ENCODE assay signal across 8 mouse cellular contexts in the genomic region with DNA sequence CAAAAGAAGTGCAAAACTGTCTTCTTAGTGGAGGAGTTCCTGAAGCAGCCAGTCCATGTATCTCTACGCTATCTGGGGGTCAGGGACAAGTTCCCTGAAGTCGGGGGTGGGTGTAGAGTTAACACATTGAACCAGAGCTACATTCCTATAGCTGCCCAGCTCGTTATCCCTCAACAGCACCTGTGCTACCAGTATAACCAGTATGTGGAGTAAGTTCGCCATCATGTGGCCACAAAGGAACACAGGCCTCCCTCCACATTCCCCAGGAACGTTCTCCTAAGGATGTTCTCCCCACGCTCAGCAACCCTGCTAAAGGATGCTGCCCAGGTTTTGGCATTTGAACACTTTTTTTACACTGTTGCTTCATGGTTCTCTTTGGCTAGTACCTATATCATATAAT. TPM values are rescaled to one million over a fixed set of nuclear protein-coding genes. Genes with fewer than 3 reads are reported as not detected.
DNase-seq lines count a peak whose midpoint lies in the region; ATAC-seq lines count a peak whose summit lies in the region.

No protein-coding gene starts in this region.

- no peaks in the 10 kb centered on the region for H3K9me3 ChIP-seq in kidney, embryonic 15.5 days (replicated peaks)
- no peaks in the 10 kb centered on the region for H3K9me3 ChIP-seq in kidney, embryonic 14.5 days (ENCODE audit: control insufficient read depth, low read length)
- no peaks in the 10 kb centered on the region for H3K9me3 ChIP-seq in forebrain, embryonic 14.5 days (replicated peaks; ENCODE audit: control insufficient read depth, low read length)
- H3K9me3 ChIP-seq in neural tube, embryonic 14.5 days (ENCODE audit: control insufficient read depth, low read length), result no peaks in the 10 kb centered on the region

- H3K4me1 ChIP-seq in kidney, embryonic 15.5 days, result no peaks in the 10 kb centered on the region
- H3K4me1 ChIP-seq in kidney, embryonic 14.5 days (ENCODE audit: control insufficient read depth, insufficient read depth, low read length), result no peaks in the 10 kb centered on the region
- no peaks in the 10 kb centered on the region for H3K4me1 ChIP-seq in forebrain, embryonic 14.5 days (ENCODE audit: control insufficient read depth, insufficient read depth, low read length)
- no peaks in the 10 kb centered on the region for H3K4me1 ChIP-seq in neural tube, embryonic 14.5 days (ENCODE audit: control insufficient read depth, insufficient read depth, low read length)

- H3K4me3 ChIP-seq in kidney, embryonic 15.5 days (replicated peaks), result no peak overlapping the region
- H3K4me3 ChIP-seq in kidney, embryonic 14.5 days (ENCODE audit: low read length), result no peak overlapping the region
- H3K4me3 ChIP-seq in forebrain, embryonic 14.5 days (ENCODE audit: low read depth, low read length), result no peak overlapping the region
- H3K4me3 ChIP-seq in neural tube, embryonic 14.5 days (ENCODE audit: low read depth, low read length), result no peak overlapping the region

- H3K27ac ChIP-seq in kidney, embryonic 15.5 days, result no peak overlapping the region
- H3K27ac ChIP-seq in kidney, embryonic 14.5 days (ENCODE audit: low read depth, low read length), result no peak overlapping the region
- H3K27ac ChIP-seq in forebrain, embryonic 14.5 days (ENCODE audit: low read depth, low read length), result no peak overlapping the region
- H3K27ac ChIP-seq in neural tube, embryonic 14.5 days (ENCODE audit: low read depth, low read length), result no peak overlapping the region

- H3K27me3 ChIP-seq in kidney, embryonic 15.5 days, result no peaks in the 10 kb centered on the region
- H3K27me3 ChIP-seq in kidney, embryonic 14.5 days (ENCODE audit: control insufficient read depth, insufficient read depth, low read length), result no peaks in the 10 kb centered on the region
- no peaks in the 10 kb centered on the region for H3K27me3 ChIP-seq in forebrain, embryonic 14.5 days (replicated peaks; ENCODE audit: control insufficient read depth, insufficient read depth, low read length)
- H3K27me3 ChIP-seq in neural tube, embryonic 14.5 days (ENCODE audit: control insufficient read depth, insufficient read depth, low read length), result no peaks in the 10 kb centered on the region

- no peaks in the 10 kb centered on the region for H3K36me3 ChIP-seq in kidney, embryonic 15.5 days
- H3K36me3 ChIP-seq in kidney, embryonic 14.5 days (ENCODE audit: control insufficient read depth, insufficient read depth, low read length), result no peaks in the 10 kb centered on the region
- no peaks in the 10 kb centered on the region for H3K36me3 ChIP-seq in forebrain, embryonic 14.5 days (ENCODE audit: control insufficient read depth, insufficient read depth, low read length)
- no peaks in the 10 kb centered on the region for H3K36me3 ChIP-seq in neural tube, embryonic 14.5 days (ENCODE audit: control insufficient read depth, insufficient read depth, low read length)

- peak; percentile 25 for DNase-seq in adrenal gland, postnatal 14 days
- DNase-seq in forebrain, embryonic 14.5 days (ENCODE audit: low spot score), result peak; percentile 62
- DNase-seq in layer of hippocampus, postnatal 14 days (ENCODE audit: low spot score in 2 of 2), result peak; percentile 14 to 50
- DNase-seq in heart, adult 9 months (ENCODE audit: low spot score in 2 of 2), result no peak

- 0 out of 2 replicates have a peak, but pooled peaks have one; percentile 56 for ATAC-seq in kidney, embryonic 15.5 days (replicated peaks; ENCODE audit: low FRiP score)
- no peak for ATAC-seq in kidney, embryonic 14.5 days (ENCODE audit: low FRiP score, low TSS enrichment)
- ATAC-seq in forebrain, embryonic 14.5 days, result peak; percentile 75; the same call in 1 of the 2 replicates
- ATAC-seq in neural tube, embryonic 14.5 days (ENCODE audit: low read depth), result peak; percentile 88; the same call in 1 of the 2 replicates
- no peak for ATAC-seq in inflammation-experienced regulatory T-cells, adult 6 months

- WGBS in kidney, embryonic 15.5 days, result 25% methylated on average over 6 of the region's 6 CpGs
- WGBS in kidney, embryonic 14.5 days, result 26% methylated on average over 6 of the region's 6 CpGs
- 27% methylated on average over 6 of the region's 6 CpGs for WGBS in forebrain, embryonic 14.5 days
- 25% methylated on average over 6 of the region's 6 CpGs for WGBS in neural tube, embryonic 14.5 days

- no peak overlapping the region for H3K9ac ChIP-seq in kidney, embryonic 15.5 days
- no peak overlapping the region for H3K9ac ChIP-seq in kidney, embryonic 14.5 days (ENCODE audit: low read depth, low read length)
- no peak overlapping the region for H3K9ac ChIP-seq in forebrain, embryonic 14.5 days (ENCODE audit: low read length)
- no peak overlapping the region for H3K9ac ChIP-seq in neural tube, embryonic 14.5 days (replicated peaks; ENCODE audit: low read depth, low read length)

- no peak overlapping the region for H3K4me2 ChIP-seq in kidney, embryonic 15.5 days
- no peak overlapping the region for H3K4me2 ChIP-seq in kidney, embryonic 14.5 days (replicated peaks; ENCODE audit: low read depth, low read length)
- no peak overlapping the region for H3K4me2 ChIP-seq in forebrain, embryonic 14.5 days (ENCODE audit: low read length)
- H3K4me2 ChIP-seq in neural tube, embryonic 14.5 days (ENCODE audit: low read depth, low read length), result no peak overlapping the region

RNA-seq across cellular contexts. Expression of a gene that starts 46.8 kb away (rescaled TPM):
- 19.9 and 20.0 TPM in 2 replicates for polyA plus RNA-seq in kidney, embryonic 15.5 days (2015; fragmentation: Nextera tagmentation; extraction: Ambion mirVana)
- polyA plus RNA-seq in kidney, embryonic 14.5 days (2014; fragmentation: Nextera tagmentation; extraction: Ambion mirVana), result 11.3 and 15.1 TPM in 2 replicates
- 6.5 and 8.7 TPM in 2 replicates for total RNA-seq in adrenal gland, postnatal 14 days (2021)
- 3.5 and 4.4 TPM in 2 replicates for polyA plus RNA-seq in forebrain, embryonic 14.5 days (2014; fragmentation: Nextera tagmentation; extraction: Ambion mirVana)
- under 1 TPM; 0.52 to 0.53 TPM for total RNA-seq in layer of hippocampus, postnatal 14 days (2021)
- polyA plus RNA-seq in neural tube, embryonic 14.5 days (2014; fragmentation: Nextera tagmentation; extraction: Ambion mirVana), result 1.8 and 6.1 TPM in 2 replicates
- polyA plus RNA-seq in inflammation-experienced regulatory T-cells, adult 6 months (2017; shearing (Covaris generic)), result not detected

Comparison
In these comparisons a context has a peak if more than half of its experiments do, and no peak if none do; other contexts are left out.
1. ATAC-seq: peak in kidney, embryonic 15.5 days (single experiment), forebrain, embryonic 14.5 days (single experiment) and neural tube, embryonic 14.5 days (single experiment); none in kidney, embryonic 14.5 days (single experiment) and inflammation-experienced regulatory T-cells, adult 6 months (single experiment).
2. DNase-seq: peak in adrenal gland, postnatal 14 days (single experiment), forebrain, embryonic 14.5 days (single experiment) and layer of hippocampus, postnatal 14 days (2 of 2); none in heart, adult 9 months (0 of 2).